Mouse (Mus musculus) urinary bladder, postnatal 4 days (tissue): ENCODE data around the gene Ywhah.

Experiments
- DNase-seq, 2 experiments: peaks; one replicate each; pipeline ENCODE4 v3.0.0; 2021 to 2022; ENCODE audit warnings: low spot score in 2 of 2

The Ywhah gene

DNA sequence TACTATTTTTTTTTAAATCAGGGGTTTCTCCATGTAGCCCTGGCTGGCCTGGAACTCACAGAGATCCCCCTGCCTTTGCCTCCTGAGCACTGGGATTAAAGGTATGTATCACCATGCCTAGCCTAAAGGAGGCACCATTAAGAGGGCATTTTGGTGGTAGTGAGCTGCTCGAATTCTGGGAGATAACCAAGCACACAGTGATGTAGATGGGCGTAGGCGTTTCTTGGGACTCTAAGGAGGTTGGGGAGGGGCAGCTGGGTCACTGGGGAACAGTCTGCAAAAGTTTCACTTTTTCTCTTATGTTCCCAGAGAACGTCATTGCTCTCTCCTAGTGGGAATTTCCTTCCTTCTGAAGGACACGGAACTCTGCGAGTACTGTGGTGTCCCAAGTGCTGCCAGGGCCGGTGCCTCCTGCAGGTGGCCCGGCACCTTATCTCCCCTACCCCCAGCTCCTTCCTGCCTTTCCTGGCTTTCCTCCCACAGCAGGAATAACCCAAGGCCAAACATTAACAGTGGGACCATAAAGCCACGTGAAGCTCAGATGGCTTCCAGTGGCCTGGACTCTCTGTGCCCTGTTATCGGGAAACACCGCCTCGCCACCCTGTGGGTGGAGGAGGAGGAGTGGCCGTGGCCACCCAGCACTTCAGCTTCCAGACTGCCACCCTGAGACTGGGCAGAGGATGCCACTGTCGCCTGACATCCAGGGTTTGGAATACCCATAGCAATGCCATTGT, 34.4 kb downstream of the Ywhah start:
- DNase-seq = no peak

DNA sequence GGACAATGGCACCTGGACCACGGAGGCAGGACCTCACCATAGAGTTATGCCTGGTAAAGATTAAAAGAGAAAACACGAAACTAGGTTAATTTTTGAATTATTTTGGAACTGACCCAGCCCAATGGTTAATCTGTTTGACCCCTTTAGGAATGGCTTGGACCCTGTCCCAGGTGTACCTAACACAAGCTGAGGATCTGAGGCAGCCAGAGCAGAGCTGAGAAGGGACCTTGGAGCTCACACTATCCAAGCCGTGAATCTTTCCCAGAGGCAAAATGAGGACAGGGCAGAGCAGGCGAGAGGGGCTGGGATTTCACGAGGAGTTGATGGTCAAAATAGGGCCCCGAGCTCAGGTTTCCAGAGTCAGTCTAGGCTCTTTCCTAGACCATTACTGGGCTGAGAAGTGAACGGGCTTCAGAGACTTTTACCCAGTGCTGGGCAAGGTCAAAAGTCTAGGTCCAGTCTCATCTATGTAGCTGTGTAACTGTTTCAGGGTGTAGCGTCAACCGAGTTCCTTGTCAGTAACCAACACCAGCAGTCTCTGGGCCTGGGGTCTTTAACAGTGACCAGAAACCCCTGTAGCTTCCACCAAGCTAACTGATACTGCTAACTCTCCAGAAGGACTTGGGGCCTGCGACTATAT, 37.6 kb downstream of the Ywhah start:
- DNase-seq = no peak

DNA sequence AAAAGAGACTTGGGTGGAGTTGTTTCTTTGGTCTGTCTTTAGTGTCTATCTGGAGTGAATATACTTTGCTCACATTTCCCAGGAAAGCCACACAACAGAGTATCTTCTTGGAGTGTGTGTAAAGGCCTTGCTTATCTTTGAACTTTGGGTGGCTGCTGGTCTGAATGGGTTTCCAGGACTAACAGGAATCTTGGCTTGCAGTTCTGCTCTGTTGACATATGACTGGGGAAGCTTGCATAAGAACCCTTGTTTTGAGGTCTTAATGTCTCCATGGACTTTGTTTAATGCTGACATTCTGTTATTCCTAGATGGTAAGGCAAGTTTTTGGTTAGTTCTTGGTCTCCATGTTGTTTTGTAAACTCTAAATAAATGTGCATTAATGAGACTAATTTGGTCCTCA, 51.5 kb downstream of the Ywhah start:
- DNase-seq = no peak

DNA sequence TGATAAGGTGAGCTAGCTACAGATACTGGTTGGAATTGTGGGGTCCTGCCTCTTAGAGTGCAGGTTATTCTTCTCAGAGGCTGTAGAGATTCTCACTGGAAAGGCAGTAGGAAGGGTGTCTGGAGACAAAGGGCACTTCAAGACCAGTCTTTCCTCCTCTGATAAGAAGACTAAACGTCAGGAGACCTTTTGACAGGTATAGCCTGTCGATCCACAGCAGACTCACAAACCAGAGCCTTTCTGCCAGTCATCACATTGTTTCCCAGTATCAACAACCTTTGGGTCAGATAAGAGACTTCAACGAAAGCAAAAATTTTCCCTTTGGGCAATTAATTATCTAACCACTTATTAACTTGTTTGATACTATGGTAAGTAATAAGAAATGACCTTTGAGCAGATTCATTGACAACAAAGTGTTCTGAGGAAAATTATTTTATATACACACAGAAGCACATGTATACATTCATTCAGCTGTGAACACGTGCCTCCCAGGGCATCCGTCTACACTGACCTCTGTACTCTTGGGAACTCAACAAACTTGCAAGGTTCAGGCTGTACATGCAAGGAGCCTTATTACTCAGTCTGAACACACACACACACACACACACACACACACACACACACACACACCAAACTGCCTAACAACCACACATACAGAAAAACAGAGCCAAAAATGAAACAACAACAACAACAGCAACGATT, 58.0 kb downstream of the Ywhah start:
- DNase-seq = no peak
